Mouse (Mus musculus) spleen, adult 18-20 months (tissue): Measurements from ENCODE around the gene Ptprr.

ENCODE experiments used
- DNase-seq, 2 experiments: peaks; one replicate each; pipeline ENCODE4 v3.0.0; 2022; ENCODE audit warnings: mixed read lengths in 2 of 2

Gene Ptprr

DNA sequence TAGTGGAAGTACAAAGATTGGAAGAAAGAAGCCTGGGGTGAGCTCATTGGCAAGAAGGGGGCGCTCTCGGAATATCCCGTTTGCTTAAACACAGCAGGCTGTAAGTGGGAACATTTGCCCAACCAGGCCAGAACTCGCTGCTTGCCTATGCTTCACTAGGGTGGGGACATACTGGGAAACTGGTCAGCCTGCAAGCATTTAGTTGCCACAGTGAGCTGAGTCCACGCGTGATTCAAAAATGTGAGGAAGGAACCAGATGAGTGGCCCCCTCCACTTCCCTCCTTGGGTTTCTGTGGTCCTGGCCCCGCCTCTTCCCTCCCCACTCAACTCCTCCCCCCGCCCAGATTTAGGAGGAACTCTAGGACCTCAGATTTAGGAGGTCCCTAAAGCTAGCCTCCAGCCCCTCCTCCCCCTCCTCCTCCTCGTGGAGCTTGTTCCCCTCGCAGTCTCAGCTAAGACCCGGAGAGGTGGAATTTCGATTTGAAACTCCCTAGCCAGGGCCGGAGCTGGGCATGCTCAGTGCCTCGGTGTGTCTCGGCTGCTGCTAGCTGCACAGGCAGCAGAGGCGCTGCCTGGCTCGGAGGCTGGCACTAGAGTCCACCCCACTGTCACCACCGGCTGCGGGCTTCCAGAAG, at the start of gene Ptprr:
Gene Ptprr, plus strand, starts transcription at position 369 of the 635 bp plus-strand sequence.
- DNase-seq, result no peak

DNA sequence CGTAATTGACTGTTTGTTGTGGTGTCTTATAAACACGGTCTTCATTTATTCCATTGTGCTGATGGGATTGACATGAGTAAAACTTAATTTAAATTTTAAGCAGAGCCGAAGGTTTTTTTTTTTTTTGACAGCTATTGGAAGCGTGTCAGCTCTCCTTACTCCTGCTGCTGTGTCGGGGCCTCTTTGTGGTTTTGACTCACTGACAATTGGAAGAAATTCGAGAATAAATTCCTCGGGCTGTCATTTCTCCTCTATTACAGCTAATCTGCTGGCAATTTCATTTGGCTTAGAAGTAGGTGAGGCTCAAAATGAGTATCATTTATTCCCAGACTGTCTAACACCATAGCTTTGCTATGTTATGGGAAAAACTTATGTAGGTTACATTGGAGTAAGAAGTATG, 41.7 kb upstream of the Ptprr start:
- DNase-seq, result no peak

GRCm38 (mm10) chr10:115978992-115979391, 39.0 kb upstream of the Ptprr start:
- no peak for DNase-seq

- DNase-seq, result no peak
Observed at GRCm38 (mm10) chr10:115980018-115980417, 38.0 kb upstream of the Ptprr start.

- no peak for DNase-seq
Observed at GRCm38 (mm10) chr10:115984308-115984707, 33.7 kb upstream of the Ptprr start.

DNA sequence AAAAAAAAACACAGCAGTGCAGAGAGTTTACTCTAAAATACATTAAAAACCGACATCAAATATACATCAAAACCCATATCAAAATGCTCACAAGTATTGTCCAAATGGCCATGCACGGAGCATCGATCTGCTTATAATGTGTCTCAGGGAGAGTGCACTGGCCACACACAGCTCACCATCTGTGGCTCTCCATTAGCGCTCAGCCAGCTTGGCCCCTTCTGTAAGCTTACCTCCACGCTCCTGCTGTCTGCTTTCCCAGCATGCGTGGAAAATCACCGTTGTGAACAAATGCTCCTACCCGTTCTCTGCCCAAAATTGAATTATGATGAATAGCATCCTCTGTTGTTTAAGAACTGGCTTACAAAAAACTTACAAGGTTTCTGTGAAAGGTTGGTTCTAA, 16.2 kb upstream of the Ptprr start:
- no peak for DNase-seq

- DNase-seq, result no peak
Observed at GRCm38 (mm10) chr10:116006675-116007074, 11.3 kb upstream of the Ptprr start.

DNA sequence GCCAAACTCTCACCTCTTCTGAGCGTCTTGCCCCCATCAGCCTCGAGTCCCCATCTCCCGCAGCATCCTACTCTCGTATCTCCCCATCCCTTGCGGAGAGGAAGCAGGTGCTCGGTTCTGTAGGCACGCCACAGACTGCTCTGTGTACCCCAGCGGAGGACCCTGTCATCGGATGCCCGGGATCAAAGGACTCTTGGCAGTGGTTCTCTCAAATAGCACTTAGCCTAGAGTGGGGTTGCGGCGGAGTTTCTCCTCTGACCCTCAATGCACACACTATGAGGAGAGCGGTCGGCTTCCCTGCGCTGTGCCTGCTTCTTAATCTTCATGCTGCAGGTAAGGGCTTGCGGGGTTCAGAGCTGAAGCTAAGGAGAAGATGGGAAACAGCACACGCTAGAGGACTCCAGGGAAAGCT, 473 bp downstream of the Ptprr start:
- DNase-seq, result no peak

DNA sequence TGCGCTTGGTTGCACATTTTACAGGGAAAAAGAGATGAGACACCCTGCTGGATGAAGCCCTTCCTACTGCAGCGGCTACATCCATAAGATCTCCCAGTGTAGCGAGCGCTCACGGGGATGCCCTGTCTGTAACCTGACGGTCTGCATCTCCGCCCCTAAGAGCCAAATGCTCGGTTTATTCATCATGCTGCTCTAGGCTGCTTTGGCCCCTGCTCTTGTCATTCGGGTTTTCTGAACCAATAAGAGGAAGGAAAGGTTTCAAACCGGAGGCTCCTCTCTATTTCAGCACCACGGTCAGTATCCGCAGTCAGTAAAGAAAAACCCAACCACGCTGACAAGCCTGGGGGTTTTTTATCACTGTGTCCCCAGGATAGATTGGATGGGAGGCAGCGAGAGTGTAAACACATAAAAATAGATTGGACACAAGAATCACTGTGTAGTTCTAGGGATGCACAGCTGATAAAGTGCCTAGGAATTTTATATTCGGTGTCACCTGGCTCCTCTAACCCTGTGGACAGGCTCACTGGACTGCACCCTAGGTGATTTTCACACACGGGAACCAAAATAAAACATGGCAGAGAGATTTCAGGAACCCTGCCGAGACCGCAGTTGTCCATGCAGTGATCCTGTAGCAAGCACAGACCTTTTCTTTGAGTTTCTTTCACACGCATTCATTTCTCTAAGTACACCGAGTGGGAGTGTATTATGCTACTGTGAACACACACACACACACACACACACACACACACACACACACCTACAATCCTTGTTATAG, 1.3 kb downstream of the Ptprr start:
- DNase-seq, result no peak

- no peak for DNase-seq
Observed at GRCm38 (mm10) chr10:116021081-116021480, 3.1 kb downstream of the Ptprr start.

DNA sequence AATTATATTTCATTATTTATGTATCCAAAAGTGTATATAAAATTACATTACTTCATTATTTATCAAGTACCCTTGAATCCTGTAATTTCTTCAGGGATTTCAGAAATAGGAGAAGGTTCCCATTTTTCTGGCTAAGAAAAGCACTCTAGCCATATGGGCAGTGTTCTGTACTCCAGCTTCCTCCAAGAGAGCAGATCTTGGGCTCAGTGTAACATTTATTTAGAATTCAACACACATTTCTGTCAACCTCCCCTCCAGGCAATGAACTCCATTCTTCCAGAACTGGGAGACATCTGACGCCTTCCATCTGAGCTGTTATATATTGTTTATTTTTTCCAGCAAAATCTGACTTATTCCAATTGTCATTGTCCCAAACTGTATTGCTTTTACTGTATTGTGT, 20.1 kb downstream of the Ptprr start:
- DNase-seq, result no peak

- no peak for DNase-seq
Observed at GRCm38 (mm10) chr10:116075954-116076353, 57.9 kb downstream of the Ptprr start.

DNA sequence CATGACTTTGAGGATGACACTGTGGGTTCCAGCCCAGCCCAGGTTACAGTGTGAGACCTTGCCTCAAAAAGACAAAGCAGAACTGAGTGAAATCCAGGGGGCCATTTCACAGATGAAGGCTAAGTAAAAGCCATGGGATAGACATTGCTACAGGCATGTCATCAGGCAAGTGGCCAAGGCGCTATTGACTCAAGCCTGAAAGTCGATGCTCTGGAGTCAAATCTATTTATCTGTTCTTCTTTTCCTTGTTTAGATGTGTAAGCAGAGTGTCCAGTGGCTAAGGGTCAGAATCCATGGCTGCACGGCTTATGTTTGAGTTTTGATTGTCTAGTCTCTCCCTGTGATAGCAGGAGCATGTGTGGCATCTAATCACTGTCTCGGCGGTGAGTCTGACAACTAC, 60.6 kb downstream of the Ptprr start:
- no peak for DNase-seq

DNA sequence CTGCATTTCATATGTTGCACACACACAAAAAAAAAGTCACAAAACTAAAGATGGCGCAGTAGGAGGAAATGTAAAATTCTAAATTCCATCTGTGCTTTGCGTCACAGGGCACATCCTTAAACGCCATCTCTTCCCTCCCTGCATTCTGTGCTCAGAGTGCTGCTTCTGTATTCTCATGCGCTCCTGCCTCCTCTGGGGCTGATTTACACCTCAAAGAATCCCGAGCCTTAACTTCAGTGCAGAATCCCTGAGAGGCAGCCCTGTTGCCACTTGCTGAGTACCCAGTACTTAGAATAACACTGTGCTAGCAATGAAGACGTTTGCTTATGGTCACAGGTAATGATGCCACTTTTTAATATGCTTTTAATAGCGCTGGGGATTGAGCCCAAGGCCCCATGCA, 61.4 kb downstream of the Ptprr start:
- DNase-seq, result no peak

DNA sequence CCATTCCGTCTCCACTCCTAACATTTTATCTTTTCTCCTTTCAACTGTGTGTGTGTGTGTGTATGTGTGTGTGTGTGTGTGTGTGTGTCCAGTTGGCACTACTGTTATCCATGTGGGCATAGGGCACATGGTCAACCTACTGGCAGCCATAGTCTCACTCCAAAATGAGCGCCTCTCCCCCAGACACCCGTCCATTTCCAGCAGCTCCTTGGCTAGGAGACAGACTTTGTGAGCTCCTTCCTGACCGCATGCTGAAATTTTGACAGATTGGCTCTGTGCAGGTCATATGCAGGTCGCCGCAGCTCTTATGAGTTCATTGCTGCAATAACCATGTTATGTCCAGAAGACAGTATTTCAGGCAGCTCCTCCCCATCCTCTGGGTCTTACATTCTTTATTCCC, 62.8 kb downstream of the Ptprr start:
- DNase-seq, result no peak

DNA sequence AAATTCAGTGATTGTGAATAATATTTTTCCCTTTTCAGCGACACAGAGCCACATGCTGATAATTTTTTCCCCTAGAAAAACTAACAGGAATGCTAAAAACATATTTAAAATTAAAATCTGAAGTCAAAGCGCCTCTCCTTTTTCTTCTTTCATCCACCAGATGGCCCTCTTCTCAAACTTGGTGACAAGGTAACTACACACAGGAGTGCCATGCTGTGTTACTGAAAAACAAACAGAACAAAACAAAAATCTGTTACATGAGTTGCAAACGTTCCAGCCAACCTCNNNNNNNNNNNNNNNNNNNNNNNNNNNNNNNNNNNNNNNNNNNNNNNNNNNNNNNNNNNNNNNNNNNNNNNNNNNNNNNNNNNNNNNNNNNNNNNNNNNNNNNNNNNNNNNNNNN, 66.0 kb downstream of the Ptprr start:
- no peak for DNase-seq

GRCm38 (mm10) chr10:116096466-116096865, 78.5 kb downstream of the Ptprr start:
- DNase-seq, result no peak

DNA sequence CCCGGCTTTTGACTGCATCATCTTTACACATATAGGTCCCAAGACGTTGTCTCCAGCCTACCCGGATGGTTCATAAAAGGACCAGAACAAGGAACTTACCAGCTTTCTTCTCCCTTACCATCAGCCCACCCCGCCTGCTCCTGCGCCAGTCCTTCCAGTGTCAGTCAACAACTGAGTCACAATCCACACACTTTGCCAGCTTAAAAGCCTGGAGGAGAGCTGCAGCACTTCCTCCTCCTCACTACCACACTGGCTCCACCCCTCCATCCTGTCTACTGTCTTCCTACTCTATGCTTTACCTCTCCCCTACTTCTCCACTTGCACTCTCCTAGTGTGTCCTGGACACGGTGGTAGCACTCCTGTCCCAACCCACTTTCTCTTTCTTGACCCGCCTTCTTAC, 80.5 kb downstream of the Ptprr start:
- DNase-seq, result no peak

GRCm38 (mm10) chr10:116108176-116108575, 90.2 kb downstream of the Ptprr start:
- no peak for DNase-seq

DNA sequence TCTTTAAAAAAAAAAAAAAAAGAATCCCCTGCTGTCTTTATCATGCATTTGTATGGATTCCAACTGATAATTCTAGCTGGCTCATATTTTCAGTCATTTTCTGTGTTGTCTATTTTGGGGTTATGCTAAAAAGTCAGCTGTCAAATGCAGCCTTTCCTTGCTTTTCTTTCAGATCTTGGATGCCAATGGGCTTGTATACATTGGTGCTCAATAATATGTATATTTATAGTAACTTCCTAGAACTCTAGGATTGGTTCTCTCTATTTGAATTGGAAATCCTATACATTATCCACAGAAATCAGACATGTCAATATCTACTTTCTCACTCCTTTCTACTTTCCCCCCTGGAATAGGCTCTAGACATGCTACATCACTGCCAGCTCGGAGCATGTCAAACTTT, 90.7 kb downstream of the Ptprr start:
- no peak for DNase-seq

- no peak for DNase-seq
Observed at GRCm38 (mm10) chr10:116112868-116113267, 94.9 kb downstream of the Ptprr start.

DNA sequence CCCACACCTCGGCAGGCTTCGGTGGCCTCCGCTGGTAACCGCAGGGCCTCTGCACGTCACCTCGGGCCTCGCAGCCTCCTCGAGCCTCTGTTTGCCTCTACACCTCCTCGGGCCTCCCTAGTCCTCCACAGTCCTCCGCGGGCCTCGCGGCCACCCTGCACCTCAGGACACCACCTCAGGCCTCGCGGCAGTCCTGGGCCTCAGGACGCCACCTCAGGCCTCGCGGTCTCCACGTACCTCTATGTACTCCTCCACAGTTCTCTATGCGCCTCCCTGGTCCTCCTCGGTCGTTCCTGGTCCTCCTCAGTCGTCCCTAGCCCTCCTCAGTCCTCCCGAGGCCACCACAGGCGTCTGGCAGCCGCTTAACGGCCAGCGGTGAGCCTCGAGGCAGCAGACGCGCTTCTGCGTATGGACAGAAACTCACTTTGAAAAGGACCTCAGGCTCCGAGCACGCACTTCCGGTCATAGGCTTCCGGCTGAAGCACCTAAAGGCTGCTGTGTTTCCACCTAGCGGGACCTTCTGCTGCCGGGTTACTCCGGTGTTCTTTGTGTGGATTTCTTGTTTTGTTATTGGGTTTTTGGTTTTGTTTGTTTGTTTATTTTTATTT, 96.0 kb downstream of the Ptprr start, which contains the start of gene 4933416C03Rik:
Gene 4933416C03Rik, minus strand, starts transcription at position 51 of the 608 bp plus-strand sequence.
- DNase-seq, result no peak

DNA sequence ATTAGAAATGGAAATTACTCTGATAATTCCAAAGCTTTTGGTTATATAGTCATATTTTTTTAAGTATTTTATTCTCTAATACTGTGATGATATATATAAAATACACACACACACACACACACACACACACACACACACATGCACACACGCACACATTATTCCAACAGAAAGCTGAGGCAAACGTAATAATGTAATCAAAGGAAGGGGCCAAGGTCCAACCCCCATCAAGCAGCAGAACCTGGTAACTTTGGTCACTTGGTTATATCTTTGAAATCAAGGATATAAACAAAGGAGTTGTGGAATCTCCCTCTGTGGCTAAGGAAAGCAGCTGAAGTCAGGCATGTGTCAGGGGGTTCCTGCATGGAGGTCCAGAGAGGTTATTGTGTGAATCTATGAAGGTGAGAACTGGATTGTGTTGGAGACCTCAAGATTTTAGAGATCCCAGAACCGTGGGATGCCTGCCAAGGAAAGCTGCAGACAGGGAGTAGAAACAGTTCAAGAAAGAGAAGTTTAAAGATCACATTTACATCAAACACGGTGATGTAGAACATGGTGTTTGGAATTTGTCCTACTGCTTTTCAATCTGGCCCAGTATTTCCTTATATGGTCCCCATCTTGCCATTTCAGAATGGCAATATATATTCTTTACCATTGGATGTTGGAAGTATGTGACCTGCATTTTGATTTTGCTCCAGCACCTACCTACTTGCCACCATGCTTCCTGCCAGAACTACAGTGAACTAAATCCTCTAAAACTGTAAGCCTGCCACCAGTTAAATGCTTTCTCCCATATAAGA, 98.1 kb downstream of the Ptprr start:
- DNase-seq, result no peak
